ENCODE assay signal across 20 mouse cellular contexts in the genomic region with DNA sequence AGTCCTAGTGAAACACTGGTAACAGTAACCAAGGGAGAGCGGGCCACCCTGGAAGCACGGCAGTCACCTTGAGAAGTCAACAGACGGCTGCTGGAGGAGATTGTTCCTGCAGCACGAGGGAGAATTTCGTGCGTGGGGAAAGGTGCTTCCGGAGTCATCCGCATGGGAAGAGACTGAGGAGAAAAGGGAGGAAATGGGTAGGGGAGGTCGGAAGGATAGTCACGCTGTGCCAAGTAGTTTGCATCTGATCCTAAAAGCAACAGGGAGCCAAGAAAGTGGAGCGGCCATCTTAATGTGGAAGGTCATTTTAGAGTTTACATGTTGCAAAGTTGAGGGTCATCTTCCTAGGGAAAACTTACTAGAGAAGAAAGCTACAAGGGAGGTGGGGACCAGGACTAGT. TPM values are rescaled to one million over a fixed set of nuclear protein-coding genes. Genes with fewer than 3 reads are reported as not detected.
A peak's percentile ranks its signal among the peaks of the same experiment; 100 is the strongest.
DNase-seq lines count a peak whose midpoint lies in the region; TF ChIP-seq lines count a peak whose summit lies in the region.
"Had no signal": no experiment of that assay in that cellular context is flagged by ENCODE, and none has a peak within 500 bp of the region (broad histone marks: within the 10 kb centered on the region; RNA-seq: fewer than 3 reads in every experiment).

No protein-coding gene starts in this region.

- TF ChIP-seq CTCF in thymus, adult 2 months (IDR thresholded peaks at IDR 0.05; ENCODE audit: borderline replicate concordance, control insufficient read depth, extremely low read depth, insufficient read depth, low read length, poor library complexity): no peak

- whole genome bisulfite sequencing in thymus, adult 2 months: 96% methylated on average over 11 of the region's 11 CpGs

- peaks cover 10 to 15% of the 10 kb centered on the region in 2 experiments; a peak in 3 of 4 replicates for H3K4me1 ChIP-seq in ES-E14 (ENCODE audit: control insufficient read depth in 2 of 2, insufficient read depth in 2 of 2, low read length in 2 of 2, poor library complexity in 1 of 2)
- H3K4me1 ChIP-seq in thymus, adult 2 months (replicated peaks; ENCODE audit: control insufficient read depth, insufficient read depth, low read length): no peaks in the 10 kb centered on the region
- H3K4me1 ChIP-seq: embryonic facial prominence, embryonic 13.5 days; embryonic facial prominence, embryonic 15.5 days; forebrain, embryonic 10.5 days; forebrain, embryonic 12.5 days had no signal

- no peak overlapping the region for H3K4me3 ChIP-seq in ES-E14 (ENCODE audit: insufficient read depth in 1 of 2, low read depth in 1 of 2, low read length in 2 of 2, poor library complexity in 1 of 2, severe bottlenecking in 1 of 2)
- no peak overlapping the region for H3K4me3 ChIP-seq in thymus, adult 2 months (ENCODE audit: control insufficient read depth, insufficient read depth, low read length)
- H3K4me3 ChIP-seq: embryonic facial prominence, embryonic 13.5 days; embryonic facial prominence, embryonic 15.5 days; erythroblast, embryonic 14.5 days; forebrain, embryonic 10.5 days; forebrain, embryonic 12.5 days had no signal

- H3K9ac ChIP-seq in ES-E14 (ENCODE audit: insufficient read depth, low read depth, low read length, poor library complexity, severe bottlenecking): no peak overlapping the region; the same call in 1 of the 2 replicates
- H3K9ac ChIP-seq: embryonic facial prominence, embryonic 13.5 days; embryonic facial prominence, embryonic 15.5 days; forebrain, embryonic 12.5 days had no signal

- H3K27ac ChIP-seq in ES-E14 (ENCODE audit: insufficient read depth, low read depth, low read length, poor library complexity, severe bottlenecking): peak overlapping the region; percentile 26; the same call in 1 of the 2 replicates
- no peak overlapping the region for H3K27ac ChIP-seq in thymus, adult 2 months (ENCODE audit: control insufficient read depth, insufficient read depth, low read length)
- H3K27ac ChIP-seq: embryonic facial prominence, embryonic 13.5 days; embryonic facial prominence, embryonic 15.5 days; forebrain, embryonic 10.5 days; forebrain, embryonic 12.5 days had no signal

- intact Hi-C loops in left cerebral cortex, postnatal 14 days (cut with DNase I): no loop called here

- no peaks in the 10 kb centered on the region for H3K9me3 ChIP-seq in ES-E14 (ENCODE audit: control insufficient read depth, insufficient read depth, low read depth, low read length)
- H3K9me3 ChIP-seq: embryonic facial prominence, embryonic 13.5 days; embryonic facial prominence, embryonic 15.5 days; forebrain, embryonic 10.5 days; forebrain, embryonic 12.5 days had no signal

- no peaks in the 10 kb centered on the region for H3K27me3 ChIP-seq in thymus, adult 2 months (ENCODE audit: control insufficient read depth, insufficient read depth, low read length)
- H3K27me3 ChIP-seq: embryonic facial prominence, embryonic 13.5 days; embryonic facial prominence, embryonic 15.5 days; forebrain, embryonic 12.5 days had no signal

- DNase-seq in ES-CJ7 (ENCODE audit: low read depth, low spot score) (peak; percentile 39), ES-E14 (ENCODE audit: low read depth, low spot score) (no peak), ZHBTc4 (ENCODE audit: low read depth, low spot score) (peak; percentile 50)
- no peak for DNase-seq in thymus, adult 2 months
- DNase-seq in left cerebral cortex, postnatal 14 days (ENCODE audit: low spot score in 2 of 2): no peak
- DNase-seq: adrenal gland, adult 2 months; adrenal gland, postnatal 10 days; adrenal gland, postnatal 25 days; cerebellum, adult 11 months; cerebellum, adult 18-20 months; cerebellum, adult 8-10 months; cerebellum, adult 9-11 months; cerebellum, postnatal 14 days; cerebellum, postnatal 36 days; embryo, embryonic 11 days had no signal

- in situ Hi-C loops in ES-E14 (cut with MboI; ENCODE audit: low sequenced_read_pairs in 2 of 2, unreplicated experiment in 2 of 2): no loop called here

- TF ChIP-seq POLR2A in thymus, adult 2 months (IDR thresholded peaks at IDR 0.05; ENCODE audit: control insufficient read depth, extremely low read depth, insufficient read depth, low read length, poor library complexity): no peak

- no peaks in the 10 kb centered on the region for H3K36me3 ChIP-seq in ES-E14 (ENCODE audit: control insufficient read depth, insufficient read depth, low read length, poor library complexity, severe bottlenecking)
- H3K36me3 ChIP-seq in thymus, adult 2 months (ENCODE audit: control insufficient read depth, insufficient read depth, low read length): no peaks in the 10 kb centered on the region
- H3K36me3 ChIP-seq: embryonic facial prominence, embryonic 13.5 days; embryonic facial prominence, embryonic 15.5 days; forebrain, embryonic 10.5 days; forebrain, embryonic 12.5 days had no signal

TF ChIP-seq in ES-E14, 5 proteins besides CTCF, POLR2A, EP300 and RAD21:
- no peak for TF ChIP-seq ZC3H11A (IDR thresholded peaks at IDR 0.05; ENCODE audit: borderline replicate concordance, low read depth, low read length)
- no peak for TF ChIP-seq HCFC1 (IDR thresholded peaks at IDR 0.05; ENCODE audit: borderline replicate concordance, insufficient read depth, low read length)
- TF ChIP-seq ZNF384 (IDR thresholded peaks at IDR 0.05; ENCODE audit: low read depth, low read length): no peak
- no peak for TF ChIP-seq CHD2 (IDR thresholded peaks at IDR 0.05; ENCODE audit: low read depth, low read length)
- no peak for TF ChIP-seq MAFK (IDR thresholded peaks at IDR 0.05; ENCODE audit: insufficient read depth, low read depth, low read length)

RNA-seq across cellular contexts. Expression of gene Map7, which starts 58.1 kb away (rescaled TPM):
- total RNA-seq in ES-E14 (2012; rRNA removed): 35.2 and 49.6 TPM in 2 replicates
- 6.9 and 9.8 TPM in 2 replicates for polyA plus RNA-seq in thymus, adult 2 months (2012; rRNA removed)
- total RNA-seq in left cerebral cortex, postnatal 14 days (2021): 10 to 100 TPM; 76.4 to 76.6 TPM

Comparison
In these comparisons a context has a peak if more than half of its experiments do, and no peak if none do; other contexts are left out.
1. DNase-seq: peak in ES-CJ7 (single experiment) and ZHBTc4 (single experiment); none in ES-E14 (single experiment), thymus, adult 2 months (single experiment) and left cerebral cortex, postnatal 14 days (0 of 2).